Mouse (Mus musculus): ENCODE data around the gene Loxl4. TPM values are rescaled to one million over a fixed set of nuclear protein-coding genes. Genes with fewer than 3 reads are reported as not detected.

Loxl4 gene
- total and polyA plus RNA-seq, 3 experiments = 0.03 to 0.04 TPM; not detected in 1

- H3K79me2 ChIP-seq (ENCODE audit: control insufficient read depth, insufficient read depth, low read length, poor library complexity) = 0 out of 2 replicates have a peak, but pooled peaks cover 3% of the 10 kb centered on the region
- H3K9me3 ChIP-seq (replicated peaks; ENCODE audit: insufficient read depth, low read length) = no peaks in the 10 kb centered on the region
- DNase-seq (ENCODE audit: low read depth, low spot score) = no peak
- no peak overlapping the region for H3K9ac ChIP-seq (ENCODE audit: control insufficient read depth, low read depth, low read length, poor library complexity, severe bottlenecking)
- H3K27me3 ChIP-seq (ENCODE audit: control insufficient read depth in 1 of 2, insufficient read depth in 2 of 2, low read length in 2 of 2) = no peaks in the 10 kb centered on the region
- peaks cover 7% of the 10 kb centered on the region in 2 experiments for H3K4me1 ChIP-seq (ENCODE audit: control insufficient read depth in 1 of 2, insufficient read depth in 2 of 2, low read length in 2 of 2)
- TF ChIP-seq RCOR1 (IDR thresholded peaks at IDR 0.05; ENCODE audit: low read depth, low read length) (no peak), POLR2A (IDR thresholded peaks at IDR 0.05; ENCODE audit: control insufficient read depth in 1 of 2, insufficient read depth in 1 of 2, low read depth in 1 of 2, low read length in 2 of 2, poor library complexity in 1 of 2) (no peak), POLR2AphosphoS2 (IDR thresholded peaks at IDR 0.05; ENCODE audit: low read length) (no peak), GATA1 (IDR thresholded peaks at IDR 0.05; ENCODE audit: low read depth, low read length) (no peak), TAL1 (IDR thresholded peaks at IDR 0.05; ENCODE audit: low read length) (no peak), NRF1 (IDR thresholded peaks at IDR 0.05; ENCODE audit: insufficient read depth, low read depth, low read length, poor library complexity, severe bottlenecking) (no peak), CTCF (IDR thresholded peaks at IDR 0.05 in 2 of 3, conservative IDR thresholded peaks at IDR 0.05 in 1 of 3; ENCODE audit: control insufficient read depth in 1 of 3, insufficient read depth in 1 of 3, low read depth in 2 of 3, low read length in 3 of 3, poor library complexity in 1 of 3, severe bottlenecking in 1 of 3) (no peak), HCFC1 (IDR thresholded peaks at IDR 0.05; ENCODE audit: low read depth, low read length) (no peak), CHD2 (IDR thresholded peaks at IDR 0.05; ENCODE audit: low read length) (no peak), MXI1 (IDR thresholded peaks at IDR 0.05; ENCODE audit: low read depth, low read length) (no peak), ZKSCAN1 (IDR thresholded peaks at IDR 0.05; ENCODE audit: low read depth, low read length) (no peak), USF1 (IDR thresholded peaks at IDR 0.05; ENCODE audit: low read depth, low read length) (no peak), MAZ (IDR thresholded peaks at IDR 0.05; ENCODE audit: low read depth, low read length) (no peak), E2F4 (IDR thresholded peaks at IDR 0.05; ENCODE audit: borderline replicate concordance, low read depth, low read length) (no peak), KAT2A (conservative IDR thresholded peaks at IDR 0.05; ENCODE audit: low read depth, low read length) (no peak)
- H3K36me3 ChIP-seq (ENCODE audit: control insufficient read depth in 1 of 2, insufficient read depth in 2 of 2, low read length in 2 of 2) = peaks cover 4 to 15% of the 10 kb centered on the region in 2 experiments
- H3K27ac ChIP-seq (ENCODE audit: control insufficient read depth, low read depth, low read length) = no peak overlapping the region
- no peak overlapping the region for H3K4me3 ChIP-seq (ENCODE audit: control insufficient read depth in 1 of 2, insufficient read depth in 1 of 2, low read depth in 2 of 2, low read length in 2 of 2)
Observed at GRCm38 (mm10) chr19:42571291-42571690, 41.3 kb downstream of the Loxl4 start.

GRCm38 (mm10) chr19:42569076-42569475 lies 43.5 kb downstream of the Loxl4 start:
- Histone ChIP-seq H3K4me1 (ENCODE audit: control insufficient read depth in 1 of 2, insufficient read depth in 2 of 2, low read length in 2 of 2) (peaks cover 4% of the 10 kb centered on the region in 2 experiments; a peak in 3 of 4 replicates), H3K4me3 (ENCODE audit: control insufficient read depth in 1 of 2, insufficient read depth in 1 of 2, low read depth in 2 of 2, low read length in 2 of 2) (no peak overlapping the region), H3K27ac (ENCODE audit: control insufficient read depth, low read depth, low read length) (no peak overlapping the region), H3K9ac (ENCODE audit: control insufficient read depth, low read depth, low read length, poor library complexity, severe bottlenecking) (no peak overlapping the region), H3K27me3 (ENCODE audit: control insufficient read depth in 1 of 2, insufficient read depth in 2 of 2, low read length in 2 of 2) (no peaks in the 10 kb centered on the region), H3K9me3 (replicated peaks; ENCODE audit: insufficient read depth, low read length) (no peaks in the 10 kb centered on the region), H3K36me3 (ENCODE audit: control insufficient read depth in 1 of 2, insufficient read depth in 2 of 2, low read length in 2 of 2) (peaks cover 6 to 7% of the 10 kb centered on the region in 2 experiments), H3K79me2 (ENCODE audit: control insufficient read depth, insufficient read depth, low read length, poor library complexity) (0 out of 2 replicates have a peak, but pooled peaks cover 1% of the 10 kb centered on the region)
- TF ChIP-seq RCOR1 (IDR thresholded peaks at IDR 0.05; ENCODE audit: low read depth, low read length) (no peak), CTCF (IDR thresholded peaks at IDR 0.05 in 2 of 3, conservative IDR thresholded peaks at IDR 0.05 in 1 of 3; ENCODE audit: control insufficient read depth in 1 of 3, insufficient read depth in 1 of 3, low read depth in 2 of 3, low read length in 3 of 3, poor library complexity in 1 of 3, severe bottlenecking in 1 of 3) (no peak), MAX (IDR thresholded peaks at IDR 0.05; ENCODE audit: low read length) (no peak), RAD21 (IDR thresholded peaks at IDR 0.05; ENCODE audit: low read depth, low read length) (no peak), SMC3 (IDR thresholded peaks at IDR 0.05; ENCODE audit: low read depth, low read length) (no peak), ETS1 (IDR thresholded peaks at IDR 0.05; ENCODE audit: low read depth, low read length) (no peak), ZKSCAN1 (IDR thresholded peaks at IDR 0.05; ENCODE audit: low read depth, low read length) (no peak), SIN3A (IDR thresholded peaks at IDR 0.05; ENCODE audit: low read length) (no peak), JUND (IDR thresholded peaks at IDR 0.05; ENCODE audit: low read depth, low read length) (no peak), TAL1 (IDR thresholded peaks at IDR 0.05; ENCODE audit: low read length) (no peak), KAT2A (conservative IDR thresholded peaks at IDR 0.05; ENCODE audit: low read depth, low read length) (no peak), MAFK (IDR thresholded peaks at IDR 0.05; ENCODE audit: borderline replicate concordance, low read depth, low read length) (no peak), UBTF (IDR thresholded peaks at IDR 0.05; ENCODE audit: borderline replicate concordance, insufficient read depth, low read depth, low read length) (no peak), POLR2AphosphoS2 (IDR thresholded peaks at IDR 0.05; ENCODE audit: low read length) (no peak)
- DNase-seq (ENCODE audit: low read depth, low spot score) = peak; percentile 25

Data from MEL (cell line).